Mouse (Mus musculus): ENCODE measurements around the gene Tmed6.
"Not testable (repeated sequence)": the region's sequence is repeated elsewhere in the genome, so short reads cannot be mapped to it uniquely, and the experiment has no call there.

The Tmed6 gene

GRCm38 (mm10) chr8:107065511-107066496, at the start of gene Tmed6:
Tmed6 (minus strand) TSS chr8:107065644.
- no peak for DNase-seq (ENCODE audit: low spot score)

- DNase-seq (ENCODE audit: low spot score), result no peak
These were observed 49.5 kb upstream of the Tmed6 start for GRCm38 (mm10) chr8:107115008-107115320.

GRCm38 (mm10) chr8:107114150-107115007, 48.9 kb upstream of the Tmed6 start:
- no peak for DNase-seq (ENCODE audit: low spot score)

- no peak for DNase-seq (ENCODE audit: low spot score)
These were observed 47.8 kb upstream of the Tmed6 start for GRCm38 (mm10) chr8:107113209-107113608.

GRCm38 (mm10) chr8:107111340-107112105, 46.1 kb upstream of the Tmed6 start:
- DNase-seq (ENCODE audit: low spot score), result no peak

- no peak for DNase-seq (ENCODE audit: low spot score)
These were observed 45.3 kb upstream of the Tmed6 start for GRCm38 (mm10) chr8:107110629-107111330.

GRCm38 (mm10) chr8:107109816-107110435, 44.5 kb upstream of the Tmed6 start:
- DNase-seq (ENCODE audit: low spot score), result no peak

- no peak for DNase-seq (ENCODE audit: low spot score)
These were observed 43.7 kb upstream of the Tmed6 start for GRCm38 (mm10) chr8:107108978-107109720.

GRCm38 (mm10) chr8:107108089-107108488, 42.6 kb upstream of the Tmed6 start:
- not testable (repeated sequence) for DNase-seq (ENCODE audit: low spot score)

GRCm38 (mm10) chr8:107104547-107104946, 39.1 kb upstream of the Tmed6 start:
- DNase-seq (ENCODE audit: low spot score), result peak; percentile 73

GRCm38 (mm10) chr8:107100635-107101034, 35.2 kb upstream of the Tmed6 start:
- DNase-seq (ENCODE audit: low spot score), result no peak

- peak; percentile 94 for DNase-seq (ENCODE audit: low spot score)
These were observed 31.1 kb upstream of the Tmed6 start, which contains the start of gene Terf2 for GRCm38 (mm10) chr8:107096366-107097036. Terf2 (minus strand) TSS chr8:107096547.

GRCm38 (mm10) chr8:107095717-107096365, 30.4 kb upstream of the Tmed6 start:
- DNase-seq (ENCODE audit: low spot score), result no peak

- no peak for DNase-seq (ENCODE audit: low spot score)
These were observed 25.1 kb upstream of the Tmed6 start for GRCm38 (mm10) chr8:107090531-107090930.

GRCm38 (mm10) chr8:107088526-107089063, 23.2 kb upstream of the Tmed6 start:
- no peak for DNase-seq (ENCODE audit: low spot score)

- DNase-seq (ENCODE audit: low spot score), result no peak
These were observed 20.6 kb upstream of the Tmed6 start for GRCm38 (mm10) chr8:107086018-107086417.

- DNase-seq (ENCODE audit: low spot score), result no peak
These were observed 19.9 kb upstream of the Tmed6 start for GRCm38 (mm10) chr8:107085358-107085757.

- DNase-seq (ENCODE audit: low spot score), result no peak
These were observed 10.9 kb upstream of the Tmed6 start for GRCm38 (mm10) chr8:107076239-107076888.

All from ovary, postnatal 36 days (tissue).